Mouse (Mus musculus) B cell, adult (primary cell): ENCODE data around the gene Castor2. TPM values are rescaled to one million over a fixed set of nuclear protein-coding genes. Genes with fewer than 3 reads are reported as not detected.

ENCODE experiments used
- total RNA-seq: library from RNA; stranded (reverse); gene quantifications from 4 replicates; pipeline ENCODE4 v1.2.4, GENCODE M21; 2023; ENCODE audit not compliant: inconsistent age

Gene Castor2
- 4.4 to 7.1 TPM (median 6.2 TPM) in 4 replicates for total RNA-seq

GRCm38 (mm10) chr5:134099496-134100211 is at the start of gene Castor2:
Gene Castor2 (plus strand): TSS chr5:134099711.

GRCm38 (mm10) chr5:134176169-134176881 is 76.8 kb downstream of the Castor2 start, which contains the start of gene Rcc1l:
Gene Rcc1l (minus strand): TSS chr5:134176774.

GRCm38 (mm10) chr5:134183880-134184808 is 84.6 kb downstream of the Castor2 start, which contains the start of gene Gtf2ird2:
Gene Gtf2ird2 (plus strand): TSS chr5:134184019.

Other genes with a start within 250 kb of the Castor2 start
- gene Rcc1l, start 77.1 kb downstream of the Castor2 start, total RNA-seq: 18.7 to 22.5 TPM (median 21.8 TPM) in 4 replicates
- gene Gtf2ird2, start 84.3 kb downstream of the Castor2 start, total RNA-seq: 15.9 to 20.9 TPM (median 18.3 TPM) in 4 replicates
- 247 to 262 TPM (median 252 TPM) in 4 replicates for gene Ncf1, start 129.9 kb downstream of the Castor2 start, total RNA-seq
- gene Gtf2i, start 215.0 kb downstream of the Castor2 start, total RNA-seq: 75.4 to 85.8 TPM (median 79.9 TPM) in 4 replicates